Mouse (Mus musculus): Measurements from ENCODE around the gene Ncbp1. TPM values are rescaled to one million over a fixed set of nuclear protein-coding genes. Genes with fewer than 3 reads are reported as not detected.

The Ncbp1 gene
- polyA plus RNA-seq, 1 experiment from 2014 or later: 74.6 TPM

GRCm38 (mm10) chr4:46151903-46152544 is 13.6 kb downstream of the Ncbp1 start:
- no peak overlapping the region for H3K27ac ChIP-seq (ENCODE audit: low read depth, low read length)
- H3K36me3 ChIP-seq (ENCODE audit: control insufficient read depth, insufficient read depth, low read length): peaks cover 66% of the 10 kb centered on the region
- no peak overlapping the region for H3K4me2 ChIP-seq (ENCODE audit: low read depth, low read length)
- 96% methylated on average over 12 of the region's 12 CpGs for WGBS
- H3K27me3 ChIP-seq (ENCODE audit: control insufficient read depth, insufficient read depth, low read length): no peaks in the 10 kb centered on the region
- no peak overlapping the region for H3K4me3 ChIP-seq (ENCODE audit: low read depth, low read length)
- no peaks in the 10 kb centered on the region for H3K9me3 ChIP-seq (ENCODE audit: control insufficient read depth, low read length)
- ATAC-seq (ENCODE audit: low read depth): no peak
- H3K9ac ChIP-seq (replicated peaks; ENCODE audit: low read depth, low read length): no peak overlapping the region
- H3K4me1 ChIP-seq (ENCODE audit: control insufficient read depth, insufficient read depth, low read length): no peaks in the 10 kb centered on the region

- peaks cover 80% of the 10 kb centered on the region for H3K36me3 ChIP-seq (ENCODE audit: control insufficient read depth, insufficient read depth, low read length)
- H3K9ac ChIP-seq (replicated peaks; ENCODE audit: low read depth, low read length): no peak overlapping the region
- ATAC-seq (ENCODE audit: low read depth): no peak
- H3K4me2 ChIP-seq (ENCODE audit: low read depth, low read length): no peak overlapping the region
- H3K4me3 ChIP-seq (ENCODE audit: low read depth, low read length): no peak overlapping the region
- H3K27ac ChIP-seq (ENCODE audit: low read depth, low read length): no peak overlapping the region
- H3K4me1 ChIP-seq (ENCODE audit: control insufficient read depth, insufficient read depth, low read length): no peaks in the 10 kb centered on the region
- H3K27me3 ChIP-seq (ENCODE audit: control insufficient read depth, insufficient read depth, low read length): no peaks in the 10 kb centered on the region
- 89% methylated on average over 2 of the region's 2 CpGs for WGBS
- no peaks in the 10 kb centered on the region for H3K9me3 ChIP-seq (ENCODE audit: control insufficient read depth, low read length)
Observed at GRCm38 (mm10) chr4:46164027-46164426, 25.6 kb downstream of the Ncbp1 start.

- no peak for ATAC-seq (ENCODE audit: low read depth)
- Histone ChIP-seq H3K9me3 (ENCODE audit: control insufficient read depth, low read length) (no peaks in the 10 kb centered on the region), H3K27ac (ENCODE audit: low read depth, low read length) (no peak overlapping the region), H3K36me3 (ENCODE audit: control insufficient read depth, insufficient read depth, low read length) (peaks cover 87% of the 10 kb centered on the region), H3K4me1 (ENCODE audit: control insufficient read depth, insufficient read depth, low read length) (no peaks in the 10 kb centered on the region), H3K4me3 (ENCODE audit: low read depth, low read length) (no peak overlapping the region), H3K27me3 (ENCODE audit: control insufficient read depth, insufficient read depth, low read length) (no peaks in the 10 kb centered on the region), H3K9ac (replicated peaks; ENCODE audit: low read depth, low read length) (no peak overlapping the region), H3K4me2 (ENCODE audit: low read depth, low read length) (no peak overlapping the region)
- 92% methylated on average over 5 of the region's 5 CpGs for WGBS
Observed at GRCm38 (mm10) chr4:46165831-46166230, 27.4 kb downstream of the Ncbp1 start.

DNA sequence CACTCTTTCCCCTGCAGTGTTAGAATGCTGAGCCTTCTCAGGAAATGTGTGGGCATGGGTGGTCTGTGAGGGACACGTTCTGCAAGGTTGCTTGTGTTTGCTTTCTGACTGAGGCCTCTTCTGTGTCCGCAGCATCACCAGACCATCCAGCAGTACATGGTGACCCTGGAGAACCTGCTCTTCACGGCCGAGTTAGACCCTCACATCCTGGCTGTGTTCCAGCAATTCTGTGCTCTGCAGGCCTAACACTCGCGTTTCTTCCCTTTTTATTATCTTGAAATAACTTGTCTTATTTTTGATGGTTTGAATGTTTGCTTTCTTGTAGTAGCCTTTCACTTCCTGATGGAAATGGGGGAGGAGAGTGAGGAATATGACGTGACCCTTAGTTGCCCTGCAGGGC is 33.3 kb downstream of the Ncbp1 start:
- Histone ChIP-seq H3K9me3 (ENCODE audit: control insufficient read depth, low read length) (no peaks in the 10 kb centered on the region), H3K9ac (replicated peaks; ENCODE audit: low read depth, low read length) (no peak overlapping the region)
- WGBS: 90% methylated on average over 7 of the region's 7 CpGs

DNA sequence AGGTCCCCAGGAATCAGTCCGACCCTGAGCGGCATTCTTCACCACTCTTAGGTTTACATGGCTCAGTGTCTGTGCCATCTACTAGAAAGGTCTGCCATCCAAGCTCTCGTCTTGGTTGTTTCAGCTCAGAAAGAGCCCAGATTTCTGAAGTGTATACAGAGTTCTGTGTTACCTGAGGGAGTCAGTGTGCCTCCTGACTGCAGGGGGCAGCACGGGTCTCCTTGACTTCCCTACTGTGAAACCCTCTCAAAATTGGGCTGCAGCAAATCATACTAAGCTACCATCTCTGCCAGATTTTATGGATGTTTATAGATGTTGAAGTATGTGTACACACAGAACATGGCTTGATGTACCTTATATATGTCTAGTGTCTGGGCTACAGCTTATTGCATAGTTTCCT is 37.9 kb downstream of the Ncbp1 start:
- no peak overlapping the region for H3K27ac ChIP-seq (ENCODE audit: low read depth, low read length)
- no peaks in the 10 kb centered on the region for H3K27me3 ChIP-seq (ENCODE audit: control insufficient read depth, insufficient read depth, low read length)
- no peaks in the 10 kb centered on the region for H3K4me1 ChIP-seq (ENCODE audit: control insufficient read depth, insufficient read depth, low read length)
- H3K36me3 ChIP-seq (ENCODE audit: control insufficient read depth, insufficient read depth, low read length): peaks cover 62% of the 10 kb centered on the region
- no peak for ATAC-seq (ENCODE audit: low read depth)
- no peak overlapping the region for H3K4me3 ChIP-seq (ENCODE audit: low read depth, low read length)
- no peak overlapping the region for H3K4me2 ChIP-seq (ENCODE audit: low read depth, low read length)
- no peaks in the 10 kb centered on the region for H3K9me3 ChIP-seq (ENCODE audit: control insufficient read depth, low read length)
- 85% methylated on average over 4 of the region's 4 CpGs for WGBS
- no peak overlapping the region for H3K9ac ChIP-seq (replicated peaks; ENCODE audit: low read depth, low read length)

More for the DNA sequence above, 33.3 kb downstream of the Ncbp1 start:
- no peak overlapping the region for H3K4me2 ChIP-seq (ENCODE audit: low read depth, low read length)
- no peak overlapping the region for H3K27ac ChIP-seq (ENCODE audit: low read depth, low read length)
- no peak overlapping the region for H3K4me3 ChIP-seq (ENCODE audit: low read depth, low read length)
- no peaks in the 10 kb centered on the region for H3K4me1 ChIP-seq (ENCODE audit: control insufficient read depth, insufficient read depth, low read length)
- H3K36me3 ChIP-seq (ENCODE audit: control insufficient read depth, insufficient read depth, low read length): peaks cover 87% of the 10 kb centered on the region
- ATAC-seq (ENCODE audit: low read depth): no peak
- no peaks in the 10 kb centered on the region for H3K27me3 ChIP-seq (ENCODE audit: control insufficient read depth, insufficient read depth, low read length)

DNA sequence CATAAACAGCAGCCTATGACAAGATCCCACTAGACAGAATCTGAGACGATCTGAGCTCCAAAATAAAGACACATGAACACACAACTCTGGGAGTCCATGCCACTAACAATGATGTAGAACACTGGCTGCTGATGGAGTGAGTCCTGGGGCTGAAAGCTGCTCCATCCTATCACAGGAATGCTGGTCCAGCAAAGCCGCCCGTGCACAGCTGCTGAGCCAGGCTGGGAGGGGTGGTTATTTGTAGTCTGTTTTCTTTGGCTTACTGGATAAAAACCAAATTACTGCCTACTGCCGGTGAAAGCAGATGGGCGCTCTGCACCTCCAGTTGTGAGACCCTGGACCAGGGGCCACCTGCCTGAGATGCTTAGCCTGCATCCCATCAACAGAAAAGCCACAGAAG is 38.6 kb downstream of the Ncbp1 start:
- H3K9me3 ChIP-seq (ENCODE audit: control insufficient read depth, low read length): no peaks in the 10 kb centered on the region
- H3K27me3 ChIP-seq (ENCODE audit: control insufficient read depth, insufficient read depth, low read length): no peaks in the 10 kb centered on the region
- H3K4me2 ChIP-seq (ENCODE audit: low read depth, low read length): no peak overlapping the region
- H3K4me1 ChIP-seq (ENCODE audit: control insufficient read depth, insufficient read depth, low read length): no peaks in the 10 kb centered on the region
- H3K36me3 ChIP-seq (ENCODE audit: control insufficient read depth, insufficient read depth, low read length): peaks cover 61% of the 10 kb centered on the region
- whole genome bisulfite sequencing: 89% methylated on average over 5 of the region's 5 CpGs
- H3K4me3 ChIP-seq (ENCODE audit: low read depth, low read length): no peak overlapping the region
- no peak overlapping the region for H3K9ac ChIP-seq (replicated peaks; ENCODE audit: low read depth, low read length)
- no peak for ATAC-seq (ENCODE audit: low read depth)
- H3K27ac ChIP-seq (ENCODE audit: low read depth, low read length): no peak overlapping the region

DNA sequence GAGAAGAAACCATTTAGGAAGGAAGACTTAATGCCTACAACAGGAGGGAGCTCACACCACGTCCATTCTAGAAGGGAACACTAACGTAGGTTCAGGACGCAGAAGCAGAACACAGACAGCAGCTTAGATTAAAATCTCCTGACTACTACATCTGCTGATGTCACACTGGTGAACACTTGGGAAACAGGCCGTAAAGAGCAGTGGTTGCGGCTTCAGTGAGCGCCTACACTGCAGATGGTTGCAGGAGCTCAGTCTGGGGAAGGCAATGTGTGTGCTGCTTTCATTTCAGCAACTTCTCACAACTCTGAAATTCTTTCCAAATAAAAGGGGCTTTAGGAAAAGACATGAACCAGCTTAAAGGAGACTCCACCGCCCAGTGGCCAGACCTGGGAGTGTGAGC is 39.1 kb downstream of the Ncbp1 start:
- no peak for ATAC-seq (ENCODE audit: low read depth)
- Histone ChIP-seq H3K9ac (replicated peaks; ENCODE audit: low read depth, low read length) (no peak overlapping the region), H3K4me3 (ENCODE audit: low read depth, low read length) (no peak overlapping the region), H3K36me3 (ENCODE audit: control insufficient read depth, insufficient read depth, low read length) (peaks cover 61% of the 10 kb centered on the region), H3K9me3 (ENCODE audit: control insufficient read depth, low read length) (no peaks in the 10 kb centered on the region), H3K4me1 (ENCODE audit: control insufficient read depth, insufficient read depth, low read length) (no peaks in the 10 kb centered on the region), H3K27ac (ENCODE audit: low read depth, low read length) (no peak overlapping the region), H3K4me2 (ENCODE audit: low read depth, low read length) (no peak overlapping the region), H3K27me3 (ENCODE audit: control insufficient read depth, insufficient read depth, low read length) (no peaks in the 10 kb centered on the region)
- WGBS: 89% methylated on average over 7 of the region's 7 CpGs

DNA sequence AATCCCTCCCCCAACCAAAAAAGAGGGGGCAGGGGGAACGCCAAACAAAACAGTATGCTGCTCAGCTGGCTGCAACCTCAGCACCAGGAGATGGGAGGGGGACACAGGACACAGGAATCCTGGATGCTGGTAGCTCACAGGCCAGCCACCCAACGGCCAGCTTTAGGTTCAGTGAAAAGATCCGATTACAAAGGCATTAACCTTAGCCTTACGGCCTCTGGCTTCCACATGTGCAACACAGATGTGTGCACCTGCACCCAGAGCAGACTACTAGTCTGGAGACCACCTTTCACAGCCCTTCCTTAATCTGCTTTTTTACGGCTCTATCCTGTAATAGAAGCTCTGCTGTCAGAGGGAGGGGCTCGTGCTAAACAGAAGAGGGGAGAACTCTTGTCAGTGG is 42.8 kb downstream of the Ncbp1 start:
- ATAC-seq (ENCODE audit: low read depth): no peak
- Histone ChIP-seq H3K4me2 (ENCODE audit: low read depth, low read length) (no peak overlapping the region), H3K36me3 (ENCODE audit: control insufficient read depth, insufficient read depth, low read length) (peaks cover 50% of the 10 kb centered on the region), H3K4me3 (ENCODE audit: low read depth, low read length) (no peak overlapping the region), H3K27me3 (ENCODE audit: control insufficient read depth, insufficient read depth, low read length) (no peaks in the 10 kb centered on the region), H3K27ac (ENCODE audit: low read depth, low read length) (no peak overlapping the region), H3K9me3 (ENCODE audit: control insufficient read depth, low read length) (no peaks in the 10 kb centered on the region), H3K9ac (replicated peaks; ENCODE audit: low read depth, low read length) (no peak overlapping the region), H3K4me1 (ENCODE audit: control insufficient read depth, insufficient read depth, low read length) (no peaks in the 10 kb centered on the region)
- WGBS: 67% methylated on average over 6 of the region's 6 CpGs

- Histone ChIP-seq H3K4me1 (ENCODE audit: control insufficient read depth, insufficient read depth, low read length) (no peaks in the 10 kb centered on the region), H3K9ac (replicated peaks; ENCODE audit: low read depth, low read length) (no peak overlapping the region), H3K9me3 (ENCODE audit: control insufficient read depth, low read length) (no peaks in the 10 kb centered on the region), H3K27ac (ENCODE audit: low read depth, low read length) (no peak overlapping the region), H3K36me3 (ENCODE audit: control insufficient read depth, insufficient read depth, low read length) (peaks cover 50% of the 10 kb centered on the region), H3K4me3 (ENCODE audit: low read depth, low read length) (no peak overlapping the region), H3K4me2 (ENCODE audit: low read depth, low read length) (no peak overlapping the region), H3K27me3 (ENCODE audit: control insufficient read depth, insufficient read depth, low read length) (no peaks in the 10 kb centered on the region)
- WGBS: 90% methylated on average over 7 of the region's 7 CpGs
- no peak for ATAC-seq (ENCODE audit: low read depth)
Observed at GRCm38 (mm10) chr4:46182181-46182580, 43.8 kb downstream of the Ncbp1 start.

Data from neural tube, embryonic 14.5 days (tissue).